In the genomic region with DNA sequence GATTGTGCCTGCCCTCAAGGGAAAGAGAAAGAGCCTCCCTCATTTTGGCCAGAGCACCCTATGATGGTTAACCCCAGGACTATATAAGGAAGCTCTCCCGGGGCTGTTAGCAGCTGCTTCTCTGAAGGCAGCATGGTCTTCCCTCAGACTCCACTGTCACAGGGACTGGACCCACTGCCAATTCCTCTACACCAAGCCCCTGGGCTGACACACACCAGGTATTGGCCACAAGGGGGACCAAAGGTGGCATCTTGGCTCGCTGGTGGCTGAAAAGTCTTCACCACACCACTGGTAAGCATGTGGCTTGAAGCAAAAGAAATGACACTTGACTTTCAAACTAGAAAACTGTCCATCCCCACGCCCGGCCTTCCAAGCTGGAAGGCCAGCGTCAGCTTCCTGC, we compare ENCODE assay signal across 35 mouse cellular contexts. TPM values are rescaled to one million over a fixed set of nuclear protein-coding genes. Genes with fewer than 3 reads are reported as not detected.
A peak's percentile ranks its signal among the peaks of the same experiment; 100 is the strongest.
DNase-seq lines count a peak whose midpoint lies in the region; ATAC-seq and TF ChIP-seq lines count a peak whose summit lies in the region.
"Had no signal": no experiment of that assay in that cellular context is flagged by ENCODE, and none has a peak within 500 bp of the region (broad histone marks: within the 10 kb centered on the region; RNA-seq: fewer than 3 reads in every experiment).

No protein-coding gene starts in this region.

- H3K9ac ChIP-seq in intestine, postnatal 0 days (ENCODE audit: low read depth, low read length): no peak overlapping the region
- H3K9ac ChIP-seq in intestine, embryonic 16.5 days (ENCODE audit: low read depth, low read length): no peak overlapping the region
- no peak overlapping the region for H3K9ac ChIP-seq in liver, embryonic 14.5 days (replicated peaks)
- no peak overlapping the region for H3K9ac ChIP-seq in liver, postnatal 0 days (replicated peaks)
- H3K9ac ChIP-seq: embryonic facial prominence, embryonic 12.5 days; liver, embryonic 12.5 days; midbrain, embryonic 15.5 days; neural tube, embryonic 12.5 days had no signal

- TF ChIP-seq EP300 in liver, embryonic 14.5 days (IDR thresholded peaks at IDR 0.05; ENCODE audit: low read depth): no peak
- no peak for TF ChIP-seq EP300 in liver, postnatal 0 days (IDR thresholded peaks at IDR 0.05; ENCODE audit: low read depth)

- no peak overlapping the region for H3K27ac ChIP-seq in intestine, postnatal 0 days (ENCODE audit: low read depth, low read length)
- H3K27ac ChIP-seq in intestine, embryonic 16.5 days (ENCODE audit: low read length): no peak overlapping the region
- H3K27ac ChIP-seq in liver, embryonic 14.5 days: no peak overlapping the region
- H3K27ac ChIP-seq in liver, postnatal 0 days (ENCODE audit: low read depth): no peak overlapping the region
- H3K27ac ChIP-seq: embryonic facial prominence, embryonic 12.5 days; gastrocnemius, adult 2 months; liver, embryonic 12.5 days; midbrain, embryonic 15.5 days; neural tube, embryonic 12.5 days had no signal

- TF ChIP-seq CTCF in intestine, postnatal 0 days (IDR thresholded peaks at IDR 0.05; ENCODE audit: low read depth): peak; percentile 27
- TF ChIP-seq CTCF in liver, embryonic 14.5 days (IDR thresholded peaks at IDR 0.05; ENCODE audit: low read depth): 0 out of 2 replicates have a peak, but pooled peaks have one; percentile 12
- no peak; the same call in 1 of the 2 replicates for TF ChIP-seq CTCF in liver, postnatal 0 days (IDR thresholded peaks at IDR 0.05; ENCODE audit: low read depth)

- H3K9me3 ChIP-seq in intestine, postnatal 0 days (ENCODE audit: control insufficient read depth): no peaks in the 10 kb centered on the region
- no peaks in the 10 kb centered on the region for H3K9me3 ChIP-seq in intestine, embryonic 16.5 days (ENCODE audit: control insufficient read depth, low read length)
- H3K9me3 ChIP-seq in liver, embryonic 14.5 days (ENCODE audit: control insufficient read depth, low read length): no peaks in the 10 kb centered on the region
- H3K9me3 ChIP-seq in liver, postnatal 0 days (ENCODE audit: low read length): no peaks in the 10 kb centered on the region
- H3K9me3 ChIP-seq: embryonic facial prominence, embryonic 12.5 days; G1E; liver, embryonic 12.5 days; megakaryocyte, embryonic 14.5 days; midbrain, embryonic 15.5 days; neural tube, embryonic 12.5 days had no signal

- H3K4me2 ChIP-seq in intestine, postnatal 0 days (replicated peaks; ENCODE audit: low read depth): no peak overlapping the region
- no peak overlapping the region for H3K4me2 ChIP-seq in intestine, embryonic 16.5 days (ENCODE audit: low read depth, low read length)
- no peak overlapping the region for H3K4me2 ChIP-seq in liver, embryonic 14.5 days (ENCODE audit: low read depth)
- H3K4me2 ChIP-seq in liver, postnatal 0 days (ENCODE audit: low read depth, low read length): no peak overlapping the region
- H3K4me2 ChIP-seq: embryonic facial prominence, embryonic 12.5 days; liver, embryonic 12.5 days; midbrain, embryonic 15.5 days; neural tube, embryonic 12.5 days had no signal

- WGBS in intestine, postnatal 0 days: 83% methylated on average over 5 of the region's 5 CpGs
- WGBS in intestine, embryonic 16.5 days: 86% methylated on average over 5 of the region's 5 CpGs
- 79% methylated on average over 5 of the region's 5 CpGs for WGBS in liver, embryonic 14.5 days (ENCODE audit: insufficient replicate concordance)
- 69% methylated on average over 5 of the region's 5 CpGs for WGBS in liver, postnatal 0 days (ENCODE audit: insufficient replicate concordance)

- no peak for ATAC-seq in intestine, postnatal 0 days
- no peak for ATAC-seq in intestine, embryonic 16.5 days
- no peak for ATAC-seq in liver, embryonic 14.5 days (ENCODE audit: insufficient read depth)
- ATAC-seq in liver, postnatal 0 days: no peak
- ATAC-seq in granulocyte monocyte progenitor cell, adult 5-6 weeks (replicated peaks; ENCODE audit: poor library complexity, severe bottlenecking): 0 out of 2 replicates have a peak, but pooled peaks have one; percentile 2
- no peak for ATAC-seq in CD4-positive, CD25-positive, alpha-beta regulatory T cell, adult 4 months
- ATAC-seq: forebrain, embryonic 14.5 days; liver, embryonic 12.5 days; midbrain, embryonic 15.5 days had no signal

- no peaks in the 10 kb centered on the region for H3K27me3 ChIP-seq in intestine, postnatal 0 days (replicated peaks; ENCODE audit: control insufficient read depth, insufficient read depth, low read length)
- H3K27me3 ChIP-seq in intestine, embryonic 16.5 days (replicated peaks; ENCODE audit: control insufficient read depth, insufficient read depth, low read length): no peaks in the 10 kb centered on the region
- no peaks in the 10 kb centered on the region for H3K27me3 ChIP-seq in liver, embryonic 14.5 days (ENCODE audit: control insufficient read depth, insufficient read depth, low read length)
- no peaks in the 10 kb centered on the region for H3K27me3 ChIP-seq in liver, postnatal 0 days (ENCODE audit: insufficient read depth, low read length)
- H3K27me3 ChIP-seq: embryonic facial prominence, embryonic 12.5 days; liver, embryonic 12.5 days; megakaryocyte, embryonic 14.5 days; midbrain, embryonic 15.5 days; neural tube, embryonic 12.5 days had no signal

- H3K4me3 ChIP-seq in intestine, postnatal 0 days (ENCODE audit: low read depth, low read length): no peak overlapping the region
- H3K4me3 ChIP-seq in intestine, embryonic 16.5 days (ENCODE audit: low read length): no peak overlapping the region
- no peak overlapping the region for H3K4me3 ChIP-seq in liver, embryonic 14.5 days (ENCODE audit: insufficient read depth in 1 of 2, low read depth in 2 of 2, low read length in 2 of 2)
- H3K4me3 ChIP-seq in liver, postnatal 0 days (ENCODE audit: low read depth, low read length): no peak overlapping the region
- H3K4me3 ChIP-seq: embryonic facial prominence, embryonic 12.5 days; gastrocnemius, adult 2 months; liver, embryonic 12.5 days; midbrain, embryonic 15.5 days; myocyte; neural tube, embryonic 12.5 days had no signal

- DNase-seq in liver, embryonic 14.5 days (ENCODE audit: low read depth in 3 of 3, low spot score in 3 of 3): no peak
- no peak for DNase-seq in liver, postnatal 0 days
- DNase-seq in A20 (ENCODE audit: low read depth, low spot score): peak; percentile 30
- DNase-seq in gastrocnemius, postnatal 10 days: no peak
- DNase-seq: adrenal gland, postnatal 10 days; B cell, adult 2 months; cerebellum, adult 11 months; cerebellum, adult 9-10 months; embryo, embryonic 11 days; gastrocnemius, adult 2 months; kidney, adult 18-20 months; layer of hippocampus, adult 9-11 months; lung, adult 2 months; lung, postnatal 4 days; right cerebral cortex, postnatal 4 days had no signal

- peaks cover 30% of the 10 kb centered on the region for H3K36me3 ChIP-seq in intestine, postnatal 0 days (ENCODE audit: control insufficient read depth, insufficient read depth)
- H3K36me3 ChIP-seq in intestine, embryonic 16.5 days (ENCODE audit: control insufficient read depth, insufficient read depth, low read length): peaks cover 12% of the 10 kb centered on the region; the same call in 1 of the 2 replicates
- no peaks in the 10 kb centered on the region for H3K36me3 ChIP-seq in liver, embryonic 14.5 days (replicated peaks; ENCODE audit: control insufficient read depth, insufficient read depth, low read depth)
- H3K36me3 ChIP-seq in liver, postnatal 0 days (replicated peaks; ENCODE audit: insufficient read depth, low read length): peaks cover 24% of the 10 kb centered on the region

- H3K4me1 ChIP-seq in intestine, postnatal 0 days (replicated peaks; ENCODE audit: control insufficient read depth, insufficient read depth, low read length): peaks cover 9% of the 10 kb centered on the region
- peaks cover 9% of the 10 kb centered on the region for H3K4me1 ChIP-seq in intestine, embryonic 16.5 days (ENCODE audit: control insufficient read depth, insufficient read depth, low read length)
- no peaks in the 10 kb centered on the region; a peak in 1 of 4 replicates for H3K4me1 ChIP-seq in liver, embryonic 14.5 days (replicated peaks; ENCODE audit: control insufficient read depth in 2 of 2, insufficient read depth in 2 of 2, low read length in 1 of 2)
- peaks cover 7% of the 10 kb centered on the region; the same call in 1 of the 2 replicates for H3K4me1 ChIP-seq in liver, postnatal 0 days (ENCODE audit: insufficient read depth)

RNA-seq across cellular contexts. Expression of a gene that starts 31.0 kb away (rescaled TPM):
- polyA plus RNA-seq in intestine, postnatal 0 days (2015; fragmentation: Nextera tagmentation; extraction: Ambion mirVana): not detected in 2 replicates
- polyA plus RNA-seq in intestine, embryonic 16.5 days (2015; fragmentation: Nextera tagmentation; extraction: Ambion mirVana): not detected in 2 replicates
- polyA plus RNA-seq in liver, embryonic 14.5 days (2012; rRNA removed): 0.03 TPM in 2 replicates
- polyA plus RNA-seq in liver, embryonic 14.5 days (2014; fragmentation: Nextera tagmentation; extraction: Ambion mirVana): not detected in 2 replicates
- polyA plus RNA-seq in liver, postnatal 0 days (2015; fragmentation: Nextera tagmentation; extraction: Ambion mirVana): 0.19 TPM in 1 of 2 replicates, not detected in the other
- total RNA-seq in granulocyte monocyte progenitor cell, adult 5-6 weeks (2014; fragmentation: Nextera tagmentation): not detected in 2 replicates
- not detected in 2 replicates for total RNA-seq in granulocyte monocyte progenitor cell, adult 5-6 weeks (2017)
- polyA plus RNA-seq in CD4-positive, CD25-positive, alpha-beta regulatory T cell, adult 4 months (2017; shearing (Covaris generic)): 10 to 100 TPM in 1 of 2 experiments, 1 to 10 TPM in 1; 5.9 to 13.6 TPM
- not detected for total RNA-seq in gastrocnemius, postnatal 10 days (2021)
- total RNA-seq: adrenal gland, postnatal 10 days; G1E; gastrocnemius, adult 2 months; gastrocnemius, postnatal 4 days; heart, postnatal 14 days; left cerebral cortex, postnatal 10 days had no signal
- polyA plus RNA-seq: embryonic facial prominence, embryonic 12.5 days; forebrain, embryonic 14.5 days; G1E; heart, embryonic 14.5 days; hindbrain, embryonic 11.5 days; kidney, embryonic 16.5 days; limb, embryonic 11.5 days; liver, embryonic 12.5 days; lung, adult 2 months; midbrain, embryonic 15.5 days; myocyte; neural tube, embryonic 12.5 days; testis, adult 2 months had no signal

RNA-seq across cellular contexts. Expression of a gene that starts 47.0 kb away (rescaled TPM):
- polyA plus RNA-seq in intestine, postnatal 0 days (2015; fragmentation: Nextera tagmentation; extraction: Ambion mirVana): 34.9 and 35.9 TPM in 2 replicates
- 13.1 and 23.5 TPM in 2 replicates for polyA plus RNA-seq in intestine, embryonic 16.5 days (2015; fragmentation: Nextera tagmentation; extraction: Ambion mirVana)
- 10.3 and 12.9 TPM in 2 replicates for polyA plus RNA-seq in liver, embryonic 14.5 days (2012; rRNA removed)
- 12.8 and 13.6 TPM in 2 replicates for polyA plus RNA-seq in liver, embryonic 14.5 days (2014; fragmentation: Nextera tagmentation; extraction: Ambion mirVana)
- polyA plus RNA-seq in liver, postnatal 0 days (2015; fragmentation: Nextera tagmentation; extraction: Ambion mirVana): 18.3 and 19.6 TPM in 2 replicates
- 212 and 254 TPM in 2 replicates for total RNA-seq in granulocyte monocyte progenitor cell, adult 5-6 weeks (2014; fragmentation: Nextera tagmentation)
- 209 and 233 TPM in 2 replicates for total RNA-seq in granulocyte monocyte progenitor cell, adult 5-6 weeks (2017)
- 10 to 100 TPM in 1 of 2 experiments, 1 to 10 TPM in 1; 5.6 to 10.9 TPM for polyA plus RNA-seq in CD4-positive, CD25-positive, alpha-beta regulatory T cell, adult 4 months (2017; shearing (Covaris generic))
- total RNA-seq in gastrocnemius, postnatal 10 days (2021): 100 to 1,000 TPM; 171 to 177 TPM
